Mouse (Mus musculus) left cerebral cortex, adult 2 months (tissue): ENCODE measurements around the gene Zfp385b. TPM values are rescaled to one million over a fixed set of nuclear protein-coding genes. Genes with fewer than 3 reads are reported as not detected.

Experiments used
- DNase-seq, 2 experiments: peaks; one replicate each; pipeline ENCODE4 v3.0.0; 2021 to 2022; ENCODE audit warnings: low spot score in 2 of 2, mixed read lengths in 1 of 2; ENCODE audit errors: extremely low spot score in 1 of 2
- H3K27ac ChIP-seq: fragments of 200-600 bp; 2 replicates; pipeline ENCODE4 v1.8.1; 2022
- H3K4me3 ChIP-seq: fragments of 200-600 bp; 2 replicates; pipeline ENCODE4 v1.8.1; 2022
- CTCF ChIP-seq: fragments of 200-600 bp; IDR thresholded peaks from 2 replicates; pipeline ENCODE4 v1.8.1; 2022; ENCODE audit warnings: antibody characterized with exemption, mild to moderate bottlenecking, moderate library complexity
- intact Hi-C: fragments of 180-260 bp; cut with DNase I; formaldehyde crosslinking; loops from one replicate; pipeline ENCODE4 v1.15.1; 2025
- total RNA-seq, 2 experiments: library from RNA; stranded (reverse); gene quantifications; 2 replicates each; pipeline ENCODE4 v1.2.3; 2021

The Zfp385b gene
- total RNA-seq, 2 experiments from 2014 or later: 47.8 to 54.1 TPM

DNA sequence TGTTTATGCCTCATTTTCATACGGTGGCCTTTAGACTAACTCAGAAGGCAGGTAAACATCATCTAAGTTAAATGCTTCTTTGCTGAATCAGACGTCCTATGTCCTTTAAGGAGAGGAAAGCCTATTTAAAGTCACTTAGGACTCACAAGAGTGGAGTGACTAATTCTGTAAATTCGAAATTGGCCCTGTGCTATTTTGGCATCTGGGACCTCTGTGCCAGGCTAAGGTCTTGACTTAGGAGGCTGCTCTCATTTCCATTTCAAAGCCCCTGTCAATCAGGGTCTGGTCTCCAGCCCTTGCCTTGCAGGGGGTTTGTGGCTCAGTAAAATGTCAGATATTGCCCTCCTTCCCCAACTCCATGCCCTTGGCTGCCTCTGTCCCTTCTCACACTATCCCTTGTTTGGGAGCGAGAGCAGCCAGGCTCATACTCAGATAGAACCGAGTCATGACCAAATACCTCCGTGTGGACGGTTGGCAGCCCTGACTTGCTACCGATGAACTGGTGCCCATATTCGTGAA lies 383.1 kb downstream of the Zfp385b start:
- TF ChIP-seq CTCF: no peak
- DNase-seq: no peak
- H3K27ac ChIP-seq: no peak overlapping the region
- intact Hi-C loops: no loop called here
- H3K4me3 ChIP-seq: no peak overlapping the region

DNA sequence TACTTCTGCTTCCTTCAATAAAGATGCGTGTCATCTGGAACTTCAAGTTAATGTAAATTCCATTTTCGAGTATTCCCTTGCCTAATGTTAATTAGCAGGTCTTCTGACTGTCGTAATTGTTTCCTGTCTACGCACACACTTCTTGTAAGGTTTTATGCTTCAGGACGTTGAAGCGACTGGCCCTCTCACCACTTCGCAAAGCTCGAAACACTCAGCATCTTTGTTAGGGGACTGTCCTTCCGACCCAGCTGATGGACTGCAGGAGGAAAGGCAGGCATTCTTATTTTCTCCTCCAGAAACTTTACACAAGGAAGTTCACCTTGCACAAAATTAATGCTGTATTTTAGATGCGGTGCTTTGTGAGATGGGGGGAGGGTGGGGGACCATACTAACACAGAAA lies 400.0 kb downstream of the Zfp385b start:
- intact Hi-C loops: no loop called here
- DNase-seq: no peak
- TF ChIP-seq CTCF: no peak

DNA sequence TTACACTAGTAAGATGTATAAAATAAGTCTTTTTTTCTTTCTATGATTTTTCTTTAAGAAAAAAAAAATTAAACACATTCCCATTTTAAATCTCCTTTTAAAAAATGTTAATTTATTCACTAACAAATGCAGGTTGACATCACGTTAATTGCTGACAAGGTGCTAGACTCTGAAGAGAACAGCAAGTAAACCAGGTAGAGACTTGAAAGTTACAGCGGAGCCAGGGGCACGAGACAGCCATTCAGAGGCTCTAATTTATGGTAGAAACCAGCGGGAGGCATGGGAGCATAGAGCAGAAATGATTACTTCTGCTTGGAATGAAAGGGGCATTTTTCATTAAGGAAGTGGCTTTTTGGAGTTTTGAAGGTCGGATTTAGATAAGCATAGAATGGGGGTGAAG lies 401.4 kb downstream of the Zfp385b start:
- no peak overlapping the region for H3K4me3 ChIP-seq
- intact Hi-C loops: no loop called here
- no peak overlapping the region for H3K27ac ChIP-seq
- TF ChIP-seq CTCF: no peak
- DNase-seq: no peak

More for the DNA sequence above, 400.0 kb downstream of the Zfp385b start:
- Histone ChIP-seq H3K4me3 (no peak overlapping the region), H3K27ac (no peak overlapping the region)

DNA sequence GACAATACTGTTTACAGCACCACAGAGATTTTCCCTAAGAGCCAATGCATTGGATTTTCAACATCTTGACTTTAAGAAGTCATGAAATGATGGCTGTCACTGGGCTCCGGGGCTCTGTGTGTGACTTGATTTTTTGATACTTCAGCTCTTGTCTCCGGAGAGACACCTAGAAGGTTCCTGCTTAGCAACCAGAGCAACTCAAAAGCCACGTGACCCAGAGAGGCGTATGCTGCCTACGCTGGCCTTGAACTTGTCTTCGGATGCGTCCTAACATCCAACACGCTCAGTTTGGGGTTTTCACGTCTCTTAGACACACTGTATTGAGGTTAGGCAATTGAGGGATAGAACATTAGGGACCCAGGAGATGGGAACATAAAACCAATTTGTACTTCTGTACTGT lies 407.3 kb downstream of the Zfp385b start:
- intact Hi-C loops: no loop called here
- no peak for DNase-seq
- H3K27ac ChIP-seq: no peak overlapping the region
- no peak overlapping the region for H3K4me3 ChIP-seq
- no peak for TF ChIP-seq CTCF

DNA sequence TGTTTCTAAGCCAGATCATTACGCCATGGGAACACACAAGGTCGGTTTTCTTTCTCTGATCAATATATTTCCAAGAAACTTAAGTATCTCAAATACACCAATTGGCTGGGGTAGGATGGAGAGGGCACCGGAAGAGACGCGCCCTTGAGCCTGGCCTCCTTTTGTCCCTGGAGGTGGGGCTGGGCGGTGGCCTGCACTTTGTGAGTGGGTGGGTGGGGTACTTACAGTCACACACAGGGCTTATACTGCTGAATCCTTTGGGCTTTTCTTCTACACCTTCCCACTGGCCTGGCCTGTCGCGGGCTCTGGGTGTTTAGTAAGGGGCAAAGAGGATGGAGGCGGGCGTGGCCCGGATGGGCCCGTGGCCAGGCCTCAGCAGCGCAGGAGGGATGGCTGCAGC lies 407.8 kb downstream of the Zfp385b start:
- TF ChIP-seq CTCF: no peak
- H3K4me3 ChIP-seq: no peak overlapping the region
- no peak overlapping the region for H3K27ac ChIP-seq
- intact Hi-C loops: no loop called here
- no peak for DNase-seq

DNA sequence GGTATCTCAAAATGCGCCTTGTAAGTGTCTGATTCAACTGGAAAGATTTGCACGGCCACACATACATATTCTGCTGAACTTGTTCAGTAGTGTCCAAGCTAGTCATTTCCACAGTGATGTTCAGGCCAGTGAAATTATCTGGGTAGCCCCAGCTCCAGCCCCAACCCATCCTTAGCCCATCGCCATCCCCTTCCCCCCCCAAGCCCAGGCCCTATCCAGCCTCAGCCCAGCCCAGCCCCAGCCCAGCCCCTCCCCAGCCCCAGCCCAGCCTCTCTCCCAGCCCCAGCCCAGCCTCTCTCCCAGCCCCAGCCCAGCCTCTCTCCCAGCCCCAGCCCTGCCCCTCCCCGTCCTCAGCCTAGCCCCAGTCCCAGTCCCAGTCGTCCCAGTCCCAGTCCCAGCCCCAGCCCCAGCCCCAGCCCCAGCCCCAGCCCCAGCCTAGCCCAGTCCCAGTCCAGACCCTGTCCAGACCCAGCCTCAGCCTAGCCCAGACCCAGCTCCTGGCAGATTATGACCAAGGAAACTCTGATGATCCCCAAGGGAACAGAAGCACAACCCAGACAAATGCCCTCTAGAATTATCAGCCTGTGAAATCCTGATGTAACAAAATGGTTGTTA lies 409.8 kb downstream of the Zfp385b start:
- intact Hi-C loops: no loop called here
- Histone ChIP-seq H3K27ac (no peak overlapping the region), H3K4me3 (no peak overlapping the region)
- DNase-seq: no peak
- no peak for TF ChIP-seq CTCF

DNA sequence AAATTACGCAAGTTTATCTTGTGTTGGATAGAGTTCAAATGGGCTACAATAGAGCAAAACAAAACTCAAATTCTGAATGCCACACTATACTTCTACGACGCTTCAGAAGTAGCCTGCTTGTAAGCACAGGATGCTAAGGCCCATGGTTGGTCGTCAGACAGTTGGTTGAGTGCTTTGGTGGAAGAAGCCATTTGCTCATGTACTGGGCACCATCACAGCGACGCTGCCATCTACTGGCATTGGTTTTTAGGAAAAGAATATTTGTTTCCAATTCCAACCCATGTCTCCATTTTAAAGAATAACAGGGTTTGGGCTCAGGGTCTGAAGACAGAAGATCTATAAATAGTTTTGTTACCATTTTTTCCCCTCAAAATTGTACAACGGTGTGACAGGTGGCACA lies 410.5 kb downstream of the Zfp385b start:
- no peak for DNase-seq
- intact Hi-C loops: no loop called here
- Histone ChIP-seq H3K27ac (no peak overlapping the region), H3K4me3 (no peak overlapping the region)
- TF ChIP-seq CTCF: peak; percentile 16; the same call in 1 of the 2 replicates

DNA sequence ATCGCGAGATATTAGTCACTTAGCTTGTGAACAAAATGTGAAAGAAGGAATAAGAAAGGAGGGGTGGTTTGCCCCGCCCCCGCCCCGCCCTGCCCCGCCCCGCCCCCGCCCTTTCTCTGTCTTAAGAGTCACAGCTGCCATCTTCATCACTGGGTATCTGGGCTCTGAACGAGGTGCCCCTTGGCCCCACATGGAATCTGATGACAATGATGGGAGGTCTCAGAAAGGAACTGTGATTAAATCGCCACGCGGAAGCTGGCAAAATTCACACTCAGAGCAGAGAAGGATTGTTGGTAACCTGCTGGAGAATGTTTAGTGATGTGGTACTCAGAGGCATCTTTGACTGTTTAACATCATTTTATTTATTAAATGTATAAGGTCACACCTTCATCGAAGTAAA lies 417.1 kb downstream of the Zfp385b start:
- Histone ChIP-seq H3K4me3 (no peak overlapping the region), H3K27ac (no peak overlapping the region)
- no peak for TF ChIP-seq CTCF
- intact Hi-C loops: no loop called here
- DNase-seq: no peak

DNA sequence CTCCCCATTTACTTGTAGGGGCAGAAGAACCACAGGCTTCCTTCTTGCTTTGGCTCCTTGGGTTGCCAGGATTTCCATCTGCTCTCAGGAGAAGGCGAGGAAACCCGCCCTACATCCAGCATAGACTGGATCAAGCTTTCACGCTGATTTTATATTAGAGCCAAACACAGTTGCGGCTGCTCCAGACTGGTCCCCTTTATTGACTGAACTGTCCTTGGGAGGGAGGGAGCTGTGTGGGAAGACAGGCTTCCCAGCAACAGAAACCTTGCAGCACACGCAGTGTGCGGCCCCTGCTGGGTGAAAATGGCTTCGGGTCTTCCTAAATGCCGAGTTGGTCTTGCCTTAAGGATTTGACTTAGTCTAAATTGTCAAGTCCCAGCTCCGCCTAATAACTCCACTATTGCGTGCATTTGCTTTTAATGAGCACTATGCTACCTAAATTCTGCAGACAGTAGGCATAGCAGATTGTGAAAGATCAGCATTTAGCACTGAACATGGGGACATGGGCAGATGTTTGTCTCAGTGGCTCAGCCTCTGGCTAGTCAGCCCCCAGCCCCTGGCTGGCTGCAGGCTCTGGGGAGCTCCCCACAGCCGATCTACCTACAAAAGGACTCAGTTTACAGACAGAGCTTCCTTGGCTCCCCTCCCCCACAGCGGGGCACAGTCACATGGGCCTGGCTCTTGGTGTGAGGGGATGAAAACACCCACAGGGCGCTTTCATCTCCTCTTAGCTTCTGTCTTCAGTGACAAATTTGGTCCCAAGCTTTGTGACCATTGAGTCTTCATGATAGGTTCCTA lies 417.8 kb downstream of the Zfp385b start:
- H3K4me3 ChIP-seq: peak overlapping the region; percentile 20; the same call in 1 of the 2 replicates
- no peak for DNase-seq
- peak; percentile 23 for TF ChIP-seq CTCF
- intact Hi-C loops: no loop called here
- no peak overlapping the region for H3K27ac ChIP-seq

DNA sequence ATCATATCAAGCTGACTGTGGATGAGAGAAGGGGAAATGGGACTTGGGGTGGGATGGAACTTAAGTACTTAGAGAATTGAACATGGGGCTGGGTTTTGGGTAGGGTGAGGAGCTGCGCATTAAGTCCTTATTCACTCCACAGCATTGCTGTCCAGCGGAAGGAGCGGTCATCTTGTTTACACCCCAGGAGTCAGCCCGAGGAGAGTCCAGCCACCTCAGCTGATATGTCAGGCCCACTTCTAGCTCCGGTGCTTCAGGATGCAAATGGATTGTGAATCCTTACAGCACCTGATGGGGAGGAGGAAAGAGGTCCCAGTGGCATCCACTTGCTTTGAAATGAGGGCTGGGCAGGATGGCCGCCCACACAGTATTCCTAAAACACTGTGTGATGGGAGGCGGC lies 425.6 kb downstream of the Zfp385b start:
- TF ChIP-seq CTCF: no peak
- intact Hi-C loops: no loop called here
- no peak for DNase-seq
- no peak overlapping the region for H3K4me3 ChIP-seq
- no peak overlapping the region for H3K27ac ChIP-seq

DNA sequence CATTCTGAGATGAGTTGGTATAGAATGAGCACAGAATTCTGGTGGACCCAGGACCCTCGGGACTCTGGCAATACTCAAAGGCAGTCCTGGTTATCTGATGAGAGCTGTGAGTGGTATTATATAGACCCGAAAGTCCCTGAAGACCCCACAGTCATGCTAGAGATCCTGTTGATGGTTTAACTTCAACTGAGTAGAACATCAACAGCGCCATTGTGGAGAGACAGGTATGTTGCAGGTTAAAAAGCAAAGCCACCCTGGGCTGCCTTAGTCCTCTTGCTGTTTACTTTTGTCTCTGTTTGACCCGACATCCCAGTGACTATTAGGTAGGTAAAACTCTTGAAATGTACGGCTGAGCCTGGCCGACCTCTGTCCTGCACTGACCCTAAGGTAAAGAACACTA lies 431.3 kb downstream of the Zfp385b start:
- DNase-seq: no peak
- no peak for TF ChIP-seq CTCF
- H3K27ac ChIP-seq: no peak overlapping the region
- intact Hi-C loops: loop anchor here (10.0 kb wide), 1 partner anchor 637 kb away; no protein-coding TSS in a partner anchor
- H3K4me3 ChIP-seq: no peak overlapping the region

DNA sequence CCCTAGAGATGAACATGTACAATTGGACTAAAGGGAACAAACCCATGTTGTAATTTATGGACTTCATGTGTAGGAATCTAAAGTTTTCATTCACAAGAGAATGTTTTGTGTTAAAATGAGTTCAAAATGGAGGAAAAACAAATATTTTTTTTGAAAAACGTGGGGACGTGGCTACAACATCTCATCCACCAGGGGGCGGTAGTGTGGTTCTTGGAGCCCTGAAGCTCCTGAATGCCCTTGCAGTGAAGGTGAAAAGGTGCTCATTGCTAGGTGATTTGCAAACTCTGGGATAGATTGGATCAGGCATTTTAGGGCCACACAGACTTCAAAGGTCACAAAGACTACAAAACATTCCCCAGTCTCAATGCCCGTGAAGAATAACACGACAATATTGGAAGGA lies 432.9 kb downstream of the Zfp385b start:
- DNase-seq: peak; percentile 41 to 44
- peak; percentile 81 for TF ChIP-seq CTCF
- Histone ChIP-seq H3K4me3 (no peak overlapping the region), H3K27ac (no peak overlapping the region)
- intact Hi-C loops: loop anchor here (2.0 to 10.0 kb wide), 2 partner anchors 322 to 638 kb away; no protein-coding TSS in a partner anchor
